ENCODE assay signal across 7 mouse cellular contexts in genomic region chr19:5817703-5818589, GRCm38 (mm10). TPM values are rescaled to one million over a fixed set of nuclear protein-coding genes. Genes with fewer than 3 reads are reported as not detected.
DNase-seq lines count a peak whose midpoint lies in the region; ATAC-seq lines count a peak whose summit lies in the region.

No protein-coding gene starts in this region.

- H3K27me3 ChIP-seq in intestine, embryonic 14.5 days (replicated peaks; ENCODE audit: control insufficient read depth, insufficient read depth, low read length) = no peaks in the 10 kb centered on the region

- intact Hi-C loops in gastrocnemius, postnatal 14 days (cut with DNase I; ENCODE audit: low total_unique reads) = no loop called here
- intact Hi-C loops in left cerebral cortex, postnatal 25 days (cut with DNase I) = loop anchor here (2.0 kb wide), 1 partner anchor 15 kb away; no protein-coding TSS in a partner anchor

- H3K27ac ChIP-seq in intestine, embryonic 14.5 days (ENCODE audit: low read depth) = peak overlapping the region; percentile 77

- 26% methylated on average over 21 of the region's 21 CpGs for WGBS in intestine, embryonic 14.5 days

- H3K4me2 ChIP-seq in intestine, embryonic 14.5 days (ENCODE audit: low read length) = peak overlapping the region; percentile 45

- peaks cover 21% of the 10 kb centered on the region for H3K4me1 ChIP-seq in intestine, embryonic 14.5 days (replicated peaks; ENCODE audit: control insufficient read depth, insufficient read depth, low read length)

- H3K4me3 ChIP-seq in intestine, embryonic 14.5 days (ENCODE audit: low read depth, low read length) = 0 out of 2 replicates have a peak overlapping the region, but pooled peaks have one; percentile 6

- H3K9me3 ChIP-seq in intestine, embryonic 14.5 days (ENCODE audit: control insufficient read depth, low read length) = no peaks in the 10 kb centered on the region

- DNase-seq in adrenal gland, adult 2 months = peak; percentile 94
- DNase-seq in embryo, embryonic 10.5 days (ENCODE audit: low spot score) = peak; percentile 88
- DNase-seq in gastrocnemius, postnatal 14 days = peak; percentile 89
- peak; percentile 85 for DNase-seq in intestine, embryonic 14.5 days (ENCODE audit: low spot score)
- peak; percentile 82 to 96 for DNase-seq in left cerebral cortex, postnatal 25 days (ENCODE audit: low spot score in 2 of 2)
- peak; percentile 88 for DNase-seq in mesoderm, embryonic 11.5 days (ENCODE audit: low read depth, low spot score)
- peak; percentile 89 for DNase-seq in skeletal muscle tissue, adult 2 months (ENCODE audit: low read depth, low spot score)

- H3K9ac ChIP-seq in intestine, embryonic 14.5 days (ENCODE audit: low read length) = peak overlapping the region; percentile 30; the same call in 1 of the 2 replicates

- peak; percentile 73 for ATAC-seq in intestine, embryonic 14.5 days (replicated peaks; ENCODE audit: low FRiP score, low TSS enrichment, low read depth)

- H3K36me3 ChIP-seq in intestine, embryonic 14.5 days (ENCODE audit: control insufficient read depth, insufficient read depth, low read length) = no peaks in the 10 kb centered on the region

RNA-seq across cellular contexts. Expression of gene Scyl1, which starts 46.7 kb away (rescaled TPM):
- 100 to 1,000 TPM; 106 to 109 TPM for total RNA-seq in adrenal gland, adult 2 months (2021)
- polyA plus RNA-seq in adrenal gland, adult 2 months (2012; rRNA removed) = 119 and 125 TPM in 2 replicates
- 10 to 100 TPM; 56.8 to 64.9 TPM for total RNA-seq in gastrocnemius, postnatal 14 days (2021)
- polyA plus RNA-seq in intestine, embryonic 14.5 days (2014; fragmentation: Nextera tagmentation; extraction: Ambion mirVana) = 68.8 and 69.2 TPM in 2 replicates
- total RNA-seq in left cerebral cortex, postnatal 25 days (2021) = 10 to 100 TPM; 82.0 to 86.8 TPM

RNA-seq across cellular contexts. Expression of gene Frmd8, which starts 57.1 kb away (rescaled TPM):
- 10 to 100 TPM; 41.2 to 51.4 TPM for total RNA-seq in adrenal gland, adult 2 months (2021)
- polyA plus RNA-seq in adrenal gland, adult 2 months (2012; rRNA removed) = 27.8 and 36.4 TPM in 2 replicates
- total RNA-seq in gastrocnemius, postnatal 14 days (2021) = 1 to 10 TPM; 7.1 to 7.7 TPM
- 18.2 and 18.9 TPM in 2 replicates for polyA plus RNA-seq in intestine, embryonic 14.5 days (2014; fragmentation: Nextera tagmentation; extraction: Ambion mirVana)
- 10 to 100 TPM in 1 of 2 experiments, 1 to 10 TPM in 1; 9.5 to 14.6 TPM for total RNA-seq in left cerebral cortex, postnatal 25 days (2021)

RNA-seq across cellular contexts. Expression of gene Slc25a45, which starts 59.7 kb away (rescaled TPM):
- 10 to 100 TPM; 15.5 to 36.2 TPM for total RNA-seq in adrenal gland, adult 2 months (2021)
- 42.4 and 44.6 TPM in 2 replicates for polyA plus RNA-seq in adrenal gland, adult 2 months (2012; rRNA removed)
- 1 to 10 TPM; 2.1 to 2.3 TPM for total RNA-seq in gastrocnemius, postnatal 14 days (2021)
- polyA plus RNA-seq in intestine, embryonic 14.5 days (2014; fragmentation: Nextera tagmentation; extraction: Ambion mirVana) = 2.1 and 2.5 TPM in 2 replicates
- 1 to 10 TPM; 2.5 to 3.0 TPM for total RNA-seq in left cerebral cortex, postnatal 25 days (2021)

Comparison
In these comparisons a context has a peak if more than half of its experiments do, and no peak if none do; other contexts are left out.
1. Peak in every context shown above with its lines: DNase-seq, ATAC-seq, H3K4me3 ChIP-seq and H3K27ac ChIP-seq.
2. RNA of gene Slc25a45, which starts 59.7 kb away (total RNA-seq): 15.5 to 36.2 TPM in adrenal gland, adult 2 months; 2.5 to 3.0 TPM in left cerebral cortex, postnatal 25 days and 2.1 to 2.3 TPM in gastrocnemius, postnatal 14 days; every median in the first group is over 4 times any median in the second.